Mouse (Mus musculus) lung, postnatal 0 days (tissue): ENCODE results near the gene Tmem150b.

Source experiments
- CTCF ChIP-seq: IDR thresholded peaks from 2 replicates; pipeline ENCODE4 v1.5.1; 2016; ENCODE audit warnings: antibody characterized with exemption, mild to moderate bottlenecking
- EP300 ChIP-seq: IDR thresholded peaks from 2 replicates; pipeline ENCODE4 v1.6.1; 2016; ENCODE audit warnings: antibody characterized with exemption, mild to moderate bottlenecking, control low read depth

GRCm38 (mm10) chr7:4719276-4719675, 5.8 kb downstream of the Tmem150b start:
- no peak for TF ChIP-seq CTCF
- no peak for TF ChIP-seq EP300
